Mouse (Mus musculus) olfactory bulb, adult 2 months (tissue): ENCODE data around the gene Mtus2.

Experiments
- CTCF ChIP-seq: fragments of 200-500 bp; IDR thresholded peaks from 2 replicates; pipeline ENCODE4 v1.5.1; 2012; ENCODE audit warnings: low read depth, mild to moderate bottlenecking, low read length, moderate library complexity; ENCODE audit not compliant: insufficient read depth
- POLR2A ChIP-seq: fragments of 200-500 bp; IDR thresholded peaks from 2 replicates; pipeline ENCODE4 v1.6.1; 2012; ENCODE audit warnings: mild to moderate bottlenecking, low read depth, low read length, moderate library complexity; ENCODE audit not compliant: insufficient read depth

DNA sequence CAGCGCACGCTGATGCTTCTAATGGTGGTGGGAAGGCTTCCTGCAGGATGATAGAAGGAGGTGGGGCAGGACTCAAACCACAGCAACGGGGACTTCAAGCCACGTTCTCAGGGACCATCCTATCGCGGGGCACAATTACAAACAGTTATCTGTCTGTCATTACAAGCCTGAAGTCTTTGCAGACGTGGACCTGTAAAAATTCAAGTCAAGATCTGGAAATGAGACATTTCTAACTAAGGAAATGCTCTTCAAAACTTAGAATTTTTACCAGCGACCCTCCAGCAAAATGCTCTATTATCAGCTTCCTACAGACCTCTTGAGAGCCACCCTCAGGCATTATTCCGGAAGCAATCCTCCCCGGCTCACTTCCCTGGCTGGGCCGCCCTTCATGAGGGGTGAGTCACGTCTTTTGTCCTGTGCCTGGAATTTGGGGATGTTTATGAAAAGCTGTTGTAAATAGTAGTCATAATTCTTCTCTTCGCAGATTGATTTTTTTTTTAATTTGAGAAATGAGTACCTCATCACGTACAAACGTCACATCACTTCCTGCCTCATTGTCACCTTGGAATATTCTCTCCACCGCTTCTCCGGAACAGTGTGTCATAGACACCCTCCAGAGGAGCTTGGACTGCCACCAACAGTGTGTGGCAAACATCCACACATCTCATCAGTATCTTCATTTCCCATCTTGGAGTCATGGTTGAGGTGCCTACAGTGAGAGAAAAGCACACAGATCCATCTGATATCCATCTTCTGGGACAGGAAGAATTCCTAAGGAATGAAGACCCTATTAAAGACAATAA lies 38.9 kb upstream of the Mtus2 start:
- TF ChIP-seq POLR2A: no peak
- no peak for TF ChIP-seq CTCF
